Mouse (Mus musculus) embryonic fibroblast, embryonic 13.5 days (primary cell): ENCODE data around the gene Ntn5.

Experiments
- CTCF ChIP-seq: IDR thresholded peaks from 2 replicates; pipeline ENCODE4 v1.5.1; 2011; ENCODE audit warnings: mild to moderate bottlenecking, control low read depth, low read length, moderate library complexity, borderline replicate concordance; ENCODE audit not compliant: insufficient read depth
- POLR2A ChIP-seq: IDR thresholded peaks from 2 replicates; pipeline ENCODE4 v1.6.1; 2011; ENCODE audit warnings: low read depth, mild to moderate bottlenecking, control low read depth, low read length, moderate library complexity

DNA sequence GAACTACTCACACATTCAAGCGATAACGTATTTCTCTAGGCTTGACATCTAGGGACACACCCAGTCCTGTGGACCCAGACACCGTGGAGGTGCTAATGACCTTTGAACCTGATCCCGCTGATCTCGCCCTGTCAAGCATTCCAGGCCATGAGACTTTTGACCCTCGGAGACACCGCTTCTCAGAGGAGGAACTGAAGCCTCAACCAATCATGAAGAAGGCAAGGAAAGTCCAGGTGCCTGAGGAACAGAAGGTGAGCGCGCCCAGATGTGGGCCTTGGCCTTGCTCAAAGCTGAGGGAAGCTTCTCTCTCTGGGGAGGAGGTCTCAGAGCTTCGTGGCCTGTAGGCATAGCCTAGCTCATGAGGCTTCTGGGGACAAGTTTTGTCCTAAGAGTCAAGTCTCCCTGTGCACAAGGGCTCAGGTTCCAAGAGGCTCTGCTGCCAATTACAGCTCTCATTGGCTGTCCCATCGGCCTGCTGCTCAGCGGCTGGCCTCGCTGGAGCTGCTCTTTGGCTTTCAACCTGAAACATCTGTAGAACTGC is 24.5 kb downstream of the Ntn5 start:
- TF ChIP-seq CTCF, result no peak
- no peak for TF ChIP-seq POLR2A
